Mouse (Mus musculus) olfactory bulb, adult 2 months (tissue): ENCODE data around the gene Ggn.

Experiments
- CTCF ChIP-seq: fragments of 200-500 bp; IDR thresholded peaks from 2 replicates; pipeline ENCODE4 v1.5.1; 2012; ENCODE audit warnings: low read depth, mild to moderate bottlenecking, low read length, moderate library complexity; ENCODE audit not compliant: insufficient read depth
- POLR2A ChIP-seq: fragments of 200-500 bp; IDR thresholded peaks from 2 replicates; pipeline ENCODE4 v1.6.1; 2012; ENCODE audit warnings: mild to moderate bottlenecking, low read depth, low read length, moderate library complexity; ENCODE audit not compliant: insufficient read depth

- TF ChIP-seq CTCF, result no peak
- TF ChIP-seq POLR2A, result no peak
Measured at GRCm38 (mm10) chr7:29214236-29214635, 44.2 kb downstream of the Ggn start.
